Mouse (Mus musculus) CH12.LX (cell line): ENCODE measurements around the gene Pld3. TPM values are rescaled to one million over a fixed set of nuclear protein-coding genes. Genes with fewer than 3 reads are reported as not detected.
A peak's percentile ranks its signal among the peaks of the same experiment; 100 is the strongest.

ENCODE experiments used
- DNase-seq: peaks from one replicate; pipeline ENCODE4 v3.0.0-alpha.2; 2013; ENCODE audit errors: extremely low read depth
- H3K27ac ChIP-seq: 2 replicates; pipeline ENCODE4 v1.5.1; 2012; ENCODE audit warnings: low read depth, mild to moderate bottlenecking, control low read depth, moderate library complexity; ENCODE audit not compliant: insufficient read depth
- H3K27me3 ChIP-seq: replicated peaks from 2 replicates; pipeline ENCODE3; 2012; ENCODE audit warnings: inconsistent platforms
- H3K36me3 ChIP-seq, 2 experiments: replicated peaks in 1 of 2; 2 replicates each; pipeline versions ENCODE3 to v1.6.1; 2012; ENCODE audit warnings: inconsistent platforms in 1 of 2, low read length in 1 of 2, mild to moderate bottlenecking in 1 of 2, mixed read lengths in 1 of 2, moderate library complexity in 1 of 2; ENCODE audit not compliant: control insufficient read depth in 1 of 2, insufficient read depth in 1 of 2
- H3K4me1 ChIP-seq, 2 experiments: 2 replicates each; pipeline ENCODE4 v1.6.1; 2012; ENCODE audit warnings: inconsistent platforms in 1 of 2, moderate library complexity in 1 of 2; ENCODE audit not compliant: insufficient read depth in 2 of 2, control insufficient read depth in 1 of 2
- H3K4me2 ChIP-seq: 2 replicates; pipeline ENCODE4 v1.6.1; 2012; ENCODE audit warnings: low read depth, mild to moderate bottlenecking, control low read depth; ENCODE audit not compliant: poor library complexity, insufficient read depth, severe bottlenecking
- H3K4me3 ChIP-seq, 3 experiments: fragments of 150-350 bp in 1 of 3; sonication (generic) in 1 of 3; replicated peaks in 1 of 3; 2 replicates each; pipeline versions ENCODE3 to v1.5.1; 2011 to 2012; ENCODE audit warnings: low read depth in 2 of 3, low read length in 2 of 3, mild to moderate bottlenecking in 2 of 3, moderate library complexity in 2 of 3, control low read depth in 1 of 3, improper control_type of control experiment in 1 of 3, inconsistent platforms in 1 of 3, mixed read lengths in 1 of 3; ENCODE audit not compliant: poor library complexity in 1 of 3
- H3K79me2 ChIP-seq: replicated peaks from 2 replicates; pipeline ENCODE4 v1.6.1; 2012; ENCODE audit warnings: mild to moderate bottlenecking, moderate library complexity; ENCODE audit not compliant: control insufficient read depth, poor library complexity, insufficient read depth, severe bottlenecking; ENCODE audit errors: extremely low read depth
- H3K9ac ChIP-seq: 2 replicates; pipeline ENCODE4 v1.6.1; 2012; ENCODE audit warnings: low read depth, mild to moderate bottlenecking, control low read depth, moderate library complexity; ENCODE audit not compliant: insufficient read depth
- H3K9me3 ChIP-seq: replicated peaks from 2 replicates; pipeline ENCODE3; 2012; ENCODE audit warnings: low read length, inconsistent platforms, mixed read lengths
- CHD1 ChIP-seq: IDR thresholded peaks from 2 replicates; pipeline ENCODE4 v1.6.1; 2012; ENCODE audit warnings: low read depth, low read length, improper control_type of control experiment, inconsistent platforms
- CHD2 ChIP-seq: IDR thresholded peaks from 2 replicates; pipeline ENCODE4 v1.6.1; 2011; ENCODE audit warnings: low read length, improper control_type of control experiment
- CTCF ChIP-seq, 2 experiments: IDR thresholded peaks in 1 of 2; conservative IDR thresholded peaks in 1 of 2; 2 replicates each; pipeline ENCODE4 v1.5.1; 2011 to 2012; ENCODE audit warnings: low read depth in 2 of 2, low read length in 2 of 2, improper control_type of control experiment in 1 of 2, inconsistent platforms in 1 of 2, mild to moderate bottlenecking in 1 of 2, moderate library complexity in 1 of 2
- MAFK ChIP-seq: IDR thresholded peaks from 2 replicates; pipeline ENCODE4 v1.6.1; 2011; ENCODE audit warnings: low read length, improper control_type of control experiment; ENCODE audit not compliant: insufficient replicate concordance
- MEF2A ChIP-seq: IDR thresholded peaks from 2 replicates; pipeline ENCODE4 v1.6.1; 2014; ENCODE audit warnings: low read depth, mild to moderate bottlenecking, inconsistent platforms, low read length, improper control_type of control experiment, borderline replicate concordance
- NRF1 ChIP-seq: IDR thresholded peaks from 2 replicates; pipeline ENCODE4 v1.6.1; 2014; ENCODE audit warnings: low read depth, mild to moderate bottlenecking, inconsistent platforms, low read length, improper control_type of control experiment, moderate library complexity
- RAD21 ChIP-seq: IDR thresholded peaks from 2 replicates; pipeline ENCODE4 v1.6.1; 2011; ENCODE audit warnings: low read depth, mild to moderate bottlenecking, low read length, improper control_type of control experiment, moderate library complexity
- USF2 ChIP-seq: conservative IDR thresholded peaks from 2 replicates; pipeline ENCODE4 v1.6.1; 2011; ENCODE audit warnings: low read depth, low read length, improper control_type of control experiment
- ZKSCAN1 ChIP-seq: IDR thresholded peaks from 2 replicates; pipeline ENCODE4 v1.6.1; 2012; ENCODE audit warnings: low read depth, inconsistent platforms, low read length, improper control_type of control experiment, borderline replicate concordance
- ZMIZ1 ChIP-seq: IDR thresholded peaks from 2 replicates; pipeline ENCODE4 v1.6.1; 2012; ENCODE audit warnings: low read depth, mild to moderate bottlenecking, inconsistent platforms, low read length, improper control_type of control experiment
- ZNF384 ChIP-seq: IDR thresholded peaks from 2 replicates; pipeline ENCODE4 v1.6.1; 2012; ENCODE audit warnings: low read depth, low read length, improper control_type of control experiment, inconsistent platforms
- dilution Hi-C: fragments of 300-500 bp; cut with MboI; formaldehyde crosslinking; loops from 2 replicates; pipeline ENCODE4 v1.14.3; 2020; ENCODE audit warnings: low sequenced_read_pairs; ENCODE audit not compliant: extremely low pct_unique_long_range_greater_than_20kb, extremely low pct_ligation_motif_present
- in situ Hi-C: fragments of 300-500 bp; cut with MboI; formaldehyde crosslinking; loops from 3 replicates; pipeline ENCODE4 v1.14.3; 2019; ENCODE audit warnings: low sequenced_read_pairs, low pct_ligation_motif_present, low pct_unique_long_range_greater_than_20kb, mixed read lengths
- polyA plus RNA-seq: library from polyadenylated mRNA; unstranded; fragments of >175 nt; gene quantifications from 2 replicates; pipeline ENCODE4 v1.2.1, GENCODE M21; 2012; ENCODE audit warnings: low read depth; ENCODE audit not compliant: insufficient read length
- total RNA-seq, 2 experiments: library from RNA; depleted of rRNA; stranded (reverse); fragments of 300-350 nt in 1 of 2; fragments of >200 nt in 1 of 2; gene quantifications; 2 replicates each; pipeline ENCODE4 v1.2.3; 2012 to 2014

Pld3 gene
- total and polyA plus RNA-seq, 3 experiments, result 6.0 to 21.1 (median 14.1) TPM

DNA sequence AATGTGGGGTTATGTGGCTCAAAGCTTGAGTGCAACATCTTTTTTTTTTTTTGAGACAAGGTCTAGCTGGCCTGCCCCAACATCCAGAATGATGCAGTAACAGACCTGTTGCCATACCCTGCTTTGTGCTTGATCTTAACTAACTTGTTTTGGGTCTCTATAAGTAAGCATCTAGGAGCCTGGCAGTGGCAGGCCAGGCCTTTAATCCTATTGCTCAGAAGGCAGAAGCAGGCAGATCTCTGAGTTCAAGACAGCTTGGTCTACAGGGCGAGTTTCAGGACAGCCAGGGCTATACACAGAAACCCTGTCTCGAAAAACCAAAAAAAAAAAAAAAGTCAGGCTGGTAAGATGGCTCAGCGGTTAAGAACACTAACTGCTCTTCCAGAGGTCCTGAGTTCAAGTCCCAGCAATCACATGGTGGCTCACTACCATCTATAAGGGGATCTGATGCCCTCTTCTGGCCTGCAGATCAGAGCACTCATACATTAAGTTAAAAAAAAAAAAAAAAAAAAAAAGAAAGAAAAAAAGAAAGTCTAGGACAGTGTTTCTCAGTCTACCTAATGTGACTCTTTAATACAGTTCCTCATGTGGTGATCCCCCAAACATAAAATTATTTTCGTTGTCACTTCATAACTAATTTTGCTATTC is 37.7 kb upstream of the Pld3 start:
- in situ Hi-C loops, result no loop called here
- peaks cover 0 to 34% of the 10 kb centered on the region in 2 experiments for H3K36me3 ChIP-seq
- H3K9me3 ChIP-seq, result no peaks in the 10 kb centered on the region
- peak overlapping the region; percentile 40; the same call in 1 of the 2 replicates for H3K4me2 ChIP-seq
- H3K4me3 ChIP-seq, result peak overlapping the region; percentile 40 to 57 (median 48)
- peaks cover 16 to 33% of the 10 kb centered on the region in 2 experiments for H3K4me1 ChIP-seq
- no peak for DNase-seq
- 0 out of 2 replicates have a peak, but pooled peaks cover 11% of the 10 kb centered on the region for H3K79me2 ChIP-seq
- H3K9ac ChIP-seq, result peak overlapping the region; percentile 71
- TF ChIP-seq CTCF (conservative IDR thresholded peaks at IDR 0.05 in 1 of 2, IDR thresholded peaks at IDR 0.05 in 1 of 2; ENCODE audit: low read depth in 2 of 2, low read length in 2 of 2) (peak in 1 of 2 experiments; percentile 39; a peak in 2 of 4 replicates), RAD21 (peak; percentile 3; the same call in 1 of the 2 replicates), ZNF384 (no peak)
- no peaks in the 10 kb centered on the region for H3K27me3 ChIP-seq
- dilution Hi-C loops, result no loop called here
- H3K27ac ChIP-seq, result no peak overlapping the region

DNA sequence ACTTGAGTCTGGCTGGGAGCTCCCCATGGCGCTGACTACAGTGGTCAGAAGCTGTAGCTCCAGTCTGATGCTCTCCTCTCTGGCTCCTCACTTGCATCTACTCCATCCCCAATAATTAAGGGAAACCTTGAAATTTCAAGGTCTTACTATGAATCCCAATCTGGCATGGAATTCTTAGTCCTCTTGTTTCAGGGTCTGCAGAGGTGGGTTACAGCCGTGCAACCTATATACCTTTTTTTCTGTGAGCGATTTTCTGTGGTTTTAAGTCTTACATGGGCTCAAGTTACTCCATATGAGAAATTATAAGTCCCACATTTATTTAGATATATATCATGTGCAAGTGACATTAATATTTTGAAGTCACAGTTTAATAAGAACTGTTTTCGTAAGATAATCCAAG is 37.1 kb upstream of the Pld3 start:
- Histone ChIP-seq H3K9ac (no peak overlapping the region), H3K4me1 (peaks cover 11 to 27% of the 10 kb centered on the region in 2 experiments), H3K36me3 (peaks cover 4 to 36% of the 10 kb centered on the region in 2 experiments), H3K27me3 (no peaks in the 10 kb centered on the region), H3K27ac (no peak overlapping the region), H3K9me3 (no peaks in the 10 kb centered on the region), H3K4me3 (no peak overlapping the region), H3K4me2 (no peak overlapping the region), H3K79me2 (0 out of 2 replicates have a peak, but pooled peaks cover 11% of the 10 kb centered on the region)
- no peak for DNase-seq
- TF ChIP-seq CHD2 (no peak), NRF1 (no peak), ZKSCAN1 (no peak), MEF2A (no peak), MAFK (no peak), CTCF (conservative IDR thresholded peaks at IDR 0.05 in 1 of 2, IDR thresholded peaks at IDR 0.05 in 1 of 2; ENCODE audit: low read depth in 2 of 2, low read length in 2 of 2) (no peak), USF2 (no peak), ZMIZ1 (no peak)
- in situ Hi-C loops, result no loop called here
- dilution Hi-C loops, result no loop called here

DNA sequence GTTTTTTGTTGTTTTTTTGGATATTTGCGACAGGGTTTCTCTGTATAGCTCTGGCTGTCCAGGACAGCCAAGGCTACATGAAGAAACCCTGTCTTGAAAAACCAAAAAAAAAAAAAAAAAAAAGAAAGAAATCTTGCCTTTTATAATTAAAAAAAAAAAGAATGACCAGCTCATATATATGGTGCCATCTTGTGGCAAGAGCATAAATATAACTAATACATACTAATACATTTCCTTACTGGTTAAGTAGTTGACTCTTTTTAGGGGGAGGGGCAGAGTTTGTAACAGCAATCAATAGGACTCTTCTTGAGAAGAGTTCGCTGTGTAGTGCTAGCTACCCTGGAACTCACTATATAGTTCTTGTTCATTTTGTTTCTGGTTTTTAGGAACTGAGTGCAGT is 34.7 kb upstream of the Pld3 start:
- Histone ChIP-seq H3K9ac (no peak overlapping the region), H3K4me1 (peaks cover 0 to 4% of the 10 kb centered on the region in 2 experiments; a peak in 3 of 4 replicates), H3K9me3 (no peaks in the 10 kb centered on the region)
- in situ Hi-C loops, result no loop called here
- TF ChIP-seq CTCF (conservative IDR thresholded peaks at IDR 0.05 in 1 of 2, IDR thresholded peaks at IDR 0.05 in 1 of 2; ENCODE audit: low read depth in 2 of 2, low read length in 2 of 2) (peak in 1 of 2 experiments; percentile 26; a peak in 2 of 4 replicates), CHD1 (no peak), ZNF384 (peak; percentile 76), USF2 (no peak)
- TF ChIP-seq, all 38 proteins: peak for 2
- H3K27ac ChIP-seq, result no peak overlapping the region
- dilution Hi-C loops, result no loop called here
- peaks cover 18 to 32% of the 10 kb centered on the region in 2 experiments for H3K36me3 ChIP-seq
- H3K79me2 ChIP-seq, result no peaks in the 10 kb centered on the region
- no peak overlapping the region for H3K4me2 ChIP-seq
- DNase-seq, result no peak
- H3K4me3 ChIP-seq, result no peak overlapping the region
- H3K27me3 ChIP-seq, result no peaks in the 10 kb centered on the region
